Mouse (Mus musculus) inflammation-experienced regulatory T-cells, adult 6 months (primary cell): ENCODE measurements around the gene Dgkk. TPM values are rescaled to one million over a fixed set of nuclear protein-coding genes. Genes with fewer than 3 reads are reported as not detected.
"Not testable (repeated sequence)": the region's sequence is repeated elsewhere in the genome, so short reads cannot be mapped to it uniquely, and the experiment has no call there.

ENCODE experiments used
- ATAC-seq: one replicate; pipeline ENCODE4 v1.8.0; 2017
- polyA plus RNA-seq, 3 experiments: library from polyadenylated mRNA; unstranded; fragments of 100-300 nt; shearing (Covaris generic); gene quantifications; one replicate each; pipeline ENCODE4 v1.2.1; 2017

Dgkk gene
- polyA plus RNA-seq, result not detected

GRCm38 (mm10) chrX:6779006-6779405, at the start of gene Dgkk:
Gene Dgkk, plus strand, starts transcription at chrX:6779306.
- ATAC-seq, result not testable (repeated sequence)

GRCm38 (mm10) chrX:6733998-6734397, 45.1 kb upstream of the Dgkk start:
- ATAC-seq, result no peak

GRCm38 (mm10) chrX:6750714-6751113, 28.4 kb upstream of the Dgkk start:
- no peak for ATAC-seq

- no peak for ATAC-seq
Observed at GRCm38 (mm10) chrX:6751549-6752047, 27.5 kb upstream of the Dgkk start.

- no peak for ATAC-seq
Observed at GRCm38 (mm10) chrX:6777489-6778249, 1.4 kb upstream of the Dgkk start.

- ATAC-seq, result no peak
Observed at GRCm38 (mm10) chrX:6778250-6778637, 862 bp upstream of the Dgkk start.

- ATAC-seq, result no peak
Observed at GRCm38 (mm10) chrX:6779969-6780539, 948 bp downstream of the Dgkk start.

- ATAC-seq, result no peak
Observed at GRCm38 (mm10) chrX:6832553-6832952, 53.4 kb downstream of the Dgkk start.

- no peak for ATAC-seq
Observed at GRCm38 (mm10) chrX:6853466-6853865, 74.4 kb downstream of the Dgkk start.

GRCm38 (mm10) chrX:6854136-6854535, 75.0 kb downstream of the Dgkk start:
- no peak for ATAC-seq

GRCm38 (mm10) chrX:6893933-6894332, 114.8 kb downstream of the Dgkk start:
- ATAC-seq, result no peak

GRCm38 (mm10) chrX:6911047-6911446, 131.9 kb downstream of the Dgkk start:
- no peak for ATAC-seq

- ATAC-seq, result no peak
Observed at GRCm38 (mm10) chrX:6922165-6922564, 143.1 kb downstream of the Dgkk start.

- no peak for ATAC-seq
Observed at GRCm38 (mm10) chrX:6926224-6926623, 147.1 kb downstream of the Dgkk start.

GRCm38 (mm10) chrX:6968598-6968997, 189.5 kb downstream of the Dgkk start:
- ATAC-seq, result no peak

GRCm38 (mm10) chrX:6971956-6972355, 192.8 kb downstream of the Dgkk start:
- no peak for ATAC-seq

- ATAC-seq, result not testable (repeated sequence)
Observed at GRCm38 (mm10) chrX:6983916-6984315, 204.8 kb downstream of the Dgkk start.
